In genomic region chr2:142698650-142699049, GRCm38 (mm10) we compare ENCODE assay signal across 8 mouse cellular contexts.
DNase-seq lines count a peak whose midpoint lies in the region; TF ChIP-seq lines count a peak whose summit lies in the region.

No protein-coding gene starts in this region.

- H3K27ac ChIP-seq in heart, adult 2 months = no peak overlapping the region
- H3K27ac ChIP-seq in heart, embryonic 10.5 days = no peak overlapping the region

- H3K4me1 ChIP-seq in heart, adult 2 months (ENCODE audit: control insufficient read depth, insufficient read depth, low read length) = peaks cover 10% of the 10 kb centered on the region
- H3K4me1 ChIP-seq in heart, embryonic 10.5 days = no peaks in the 10 kb centered on the region

- no peak for TF ChIP-seq CTCF in heart, adult 2 months (IDR thresholded peaks at IDR 0.05)

- no peaks in the 10 kb centered on the region for H3K27me3 ChIP-seq in heart, adult 2 months (ENCODE audit: control insufficient read depth, insufficient read depth, low read length)
- no peaks in the 10 kb centered on the region for H3K27me3 ChIP-seq in heart, embryonic 10.5 days (ENCODE audit: insufficient read depth, poor library complexity, severe bottlenecking)

- no peak overlapping the region for H3K4me3 ChIP-seq in heart, adult 2 months
- no peak overlapping the region for H3K4me3 ChIP-seq in heart, embryonic 10.5 days

- H3K36me3 ChIP-seq in heart, adult 2 months (ENCODE audit: control insufficient read depth, insufficient read depth, low read length) = no peaks in the 10 kb centered on the region
- peaks cover 9% of the 10 kb centered on the region; the same call in 1 of the 2 replicates for H3K36me3 ChIP-seq in heart, embryonic 10.5 days

- no peak for TF ChIP-seq POLR2A in heart, adult 2 months (IDR thresholded peaks at IDR 0.05; ENCODE audit: insufficient read depth, low read depth, low read length)

- peak; percentile 52 to 71 for DNase-seq in heart, adult 2 months
- no peak for DNase-seq in heart, embryonic 10.5 days (ENCODE audit: low spot score)
- DNase-seq in right cerebral cortex, postnatal 14 days = peak; percentile 24
- no peak for DNase-seq in right cerebral cortex, postnatal 36 days (ENCODE audit: low spot score in 2 of 2)
- peak; percentile 13 for DNase-seq in kidney, postnatal 14 days
- DNase-seq in telencephalon, adult 2 months (ENCODE audit: low read depth, low spot score) = peak; percentile 34
- DNase-seq in spleen, adult 18-20 months = no peak
- DNase-seq in urinary bladder, adult 2 months (ENCODE audit: low spot score) = no peak

- WGBS in heart, adult 2 months = 36% methylated on average over 3 of the region's 3 CpGs
- WGBS in heart, embryonic 10.5 days = 81% methylated on average over 3 of the region's 3 CpGs

- intact Hi-C loops in heart, adult 2 months (cut with DNase I) = no loop called here

- no peak overlapping the region for H3K9ac ChIP-seq in heart, adult 2 months (ENCODE audit: low read depth, low read length)

- no peaks in the 10 kb centered on the region for H3K9me3 ChIP-seq in heart, embryonic 10.5 days

- TF ChIP-seq EP300 in heart, adult 2 months (IDR thresholded peaks at IDR 0.05; ENCODE audit: insufficient read depth, low read depth, low read length) = no peak

- no peaks in the 10 kb centered on the region for H3K79me2 ChIP-seq in heart, adult 2 months (replicated peaks; ENCODE audit: control insufficient read depth, insufficient read depth, low read length)

Comparison
In these comparisons a context has a peak if more than half of its experiments do, and no peak if none do; other contexts are left out.
1. DNase-seq: peak in heart, adult 2 months (2 of 2), right cerebral cortex, postnatal 14 days (single experiment), kidney, postnatal 14 days (single experiment) and telencephalon, adult 2 months (single experiment); none in heart, embryonic 10.5 days (single experiment), right cerebral cortex, postnatal 36 days (0 of 2), spleen, adult 18-20 months (0 of 2) and urinary bladder, adult 2 months (single experiment).